Mouse (Mus musculus): Measurements from ENCODE around the gene Tchh.
"Not testable (repeated sequence)": the region's sequence is repeated elsewhere in the genome, so short reads cannot be mapped to it uniquely, and the experiment has no call there.

Tchh gene

DNA sequence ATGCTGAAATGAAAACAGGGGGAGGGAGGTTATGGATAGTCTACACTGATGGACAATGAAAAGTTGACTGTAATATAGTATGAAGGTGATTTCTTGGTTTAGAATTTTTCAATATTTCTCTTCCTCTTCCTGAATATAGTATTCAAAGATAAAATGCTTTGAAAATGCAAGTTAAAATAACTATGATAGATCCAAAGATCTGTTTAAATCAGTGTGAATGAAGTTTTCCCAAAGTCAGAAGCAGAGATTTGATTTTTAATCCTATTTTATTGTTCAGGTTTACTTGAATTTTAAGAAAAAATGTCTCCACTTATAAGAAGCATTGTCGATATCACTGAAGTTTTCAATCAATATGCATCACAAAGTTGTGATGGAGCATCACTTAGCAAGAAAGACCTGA lies at the start of gene Tchh:
Gene Tchh, plus strand, starts transcription at position 301 of the 400 bp plus-strand sequence.
- no peak for DNase-seq (ENCODE audit: low spot score)

- no peak for DNase-seq (ENCODE audit: low spot score)
Measured at GRCm38 (mm10) chr3:93393366-93393765, 48.8 kb upstream of the Tchh start, which contains the start of gene Rptn. Gene Rptn, plus strand, starts transcription at chr3:93393699.

- DNase-seq (ENCODE audit: low spot score) = no peak
Measured at GRCm38 (mm10) chr3:93403936-93404335, 38.2 kb upstream of the Tchh start.

GRCm38 (mm10) chr3:93406992-93407391 lies 35.1 kb upstream of the Tchh start:
- no peak for DNase-seq (ENCODE audit: low spot score)

GRCm38 (mm10) chr3:93411905-93412304 lies 30.2 kb upstream of the Tchh start:
- no peak for DNase-seq (ENCODE audit: low spot score)

DNA sequence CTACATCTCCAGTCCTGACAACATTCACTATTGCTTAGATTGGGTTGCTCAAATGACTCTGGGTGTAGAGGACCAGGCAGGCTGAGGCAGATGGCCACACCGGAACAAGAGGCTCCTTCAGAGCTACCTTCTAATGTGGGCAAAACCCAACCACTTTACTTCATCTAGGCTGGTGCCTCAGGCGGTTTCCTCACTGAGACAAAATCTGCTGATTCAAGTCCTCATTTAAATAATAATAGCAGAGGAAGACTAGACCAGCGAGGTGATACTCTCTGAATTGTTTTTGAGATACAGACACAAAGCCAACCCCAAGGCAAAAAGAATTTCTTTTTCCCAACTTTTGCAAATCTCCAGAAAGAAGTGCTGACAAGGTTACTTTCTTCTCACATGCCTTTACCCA lies 10.5 kb upstream of the Tchh start:
- no peak for DNase-seq (ENCODE audit: low spot score)

DNA sequence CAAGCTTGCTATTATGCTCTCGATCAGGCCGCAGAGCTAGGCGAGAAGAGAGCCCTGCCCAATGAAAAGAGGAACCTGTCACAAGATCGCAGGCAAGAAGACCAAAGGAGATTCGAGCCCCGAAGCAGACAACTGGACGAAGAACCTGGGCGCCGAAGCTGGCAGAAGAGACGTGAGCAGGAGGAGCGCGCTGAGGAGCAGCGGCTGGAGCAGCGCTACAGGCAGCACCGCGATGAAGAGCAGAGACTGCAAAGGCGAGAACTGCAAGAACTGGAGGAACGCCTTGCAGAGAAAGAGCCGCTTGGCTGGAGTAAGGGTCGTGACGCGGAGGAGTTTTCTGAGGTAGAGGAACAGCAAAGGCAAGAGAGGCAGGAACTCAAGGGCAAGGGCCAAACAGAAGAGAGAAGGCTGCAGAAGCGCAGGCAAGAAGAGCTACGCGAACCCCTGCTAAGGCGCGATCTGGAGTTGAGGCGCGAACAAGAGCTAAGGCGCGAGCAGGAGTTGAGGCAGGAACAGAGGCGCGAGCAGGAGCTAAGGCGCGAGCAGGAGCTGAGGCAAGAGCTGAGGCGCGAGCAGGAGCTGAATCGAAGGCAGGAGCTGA lies 1.5 kb downstream of the Tchh start:
- DNase-seq (ENCODE audit: low spot score) = no peak

DNA sequence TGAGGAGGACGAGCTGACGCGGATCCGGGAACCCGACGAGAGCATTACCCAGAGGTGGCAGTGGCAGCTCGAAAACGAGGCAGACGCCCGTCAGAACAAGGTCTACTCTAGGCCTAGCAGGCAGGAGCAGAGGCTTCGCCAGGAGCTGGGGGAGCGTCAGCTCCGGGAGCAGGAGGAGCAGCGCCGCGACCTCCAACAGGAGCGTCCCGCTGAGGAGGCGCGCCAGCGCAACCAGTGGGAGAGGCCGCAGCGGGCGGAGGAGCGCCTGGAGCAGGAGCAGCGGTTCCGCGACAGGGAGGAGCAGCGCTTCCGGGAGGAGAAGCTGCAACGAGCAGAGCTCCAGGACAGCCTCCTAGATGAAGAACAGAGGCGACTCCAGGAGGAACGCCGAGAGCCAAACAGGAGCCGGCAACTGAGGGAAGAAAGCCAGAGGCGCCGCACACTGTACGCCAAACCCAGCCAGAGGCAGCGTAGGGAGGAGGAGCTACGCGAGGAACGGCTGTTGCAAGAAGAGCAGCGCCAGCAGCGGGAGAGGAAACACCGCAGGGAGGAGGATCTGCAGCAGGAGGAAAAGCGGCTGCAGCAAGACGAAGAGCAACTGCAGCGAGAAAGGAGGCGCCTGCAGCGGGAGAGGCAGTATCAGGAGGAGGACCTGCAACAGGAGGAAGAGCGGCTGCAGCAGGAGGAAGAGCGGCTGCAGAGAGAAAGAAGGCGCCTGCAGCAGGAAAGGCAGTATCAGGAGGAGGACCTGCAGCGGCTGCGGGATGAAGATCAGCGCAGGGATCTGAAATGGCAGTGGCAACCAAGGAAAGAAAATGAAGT lies 2.4 kb downstream of the Tchh start:
- no peak for DNase-seq (ENCODE audit: low spot score)

DNA sequence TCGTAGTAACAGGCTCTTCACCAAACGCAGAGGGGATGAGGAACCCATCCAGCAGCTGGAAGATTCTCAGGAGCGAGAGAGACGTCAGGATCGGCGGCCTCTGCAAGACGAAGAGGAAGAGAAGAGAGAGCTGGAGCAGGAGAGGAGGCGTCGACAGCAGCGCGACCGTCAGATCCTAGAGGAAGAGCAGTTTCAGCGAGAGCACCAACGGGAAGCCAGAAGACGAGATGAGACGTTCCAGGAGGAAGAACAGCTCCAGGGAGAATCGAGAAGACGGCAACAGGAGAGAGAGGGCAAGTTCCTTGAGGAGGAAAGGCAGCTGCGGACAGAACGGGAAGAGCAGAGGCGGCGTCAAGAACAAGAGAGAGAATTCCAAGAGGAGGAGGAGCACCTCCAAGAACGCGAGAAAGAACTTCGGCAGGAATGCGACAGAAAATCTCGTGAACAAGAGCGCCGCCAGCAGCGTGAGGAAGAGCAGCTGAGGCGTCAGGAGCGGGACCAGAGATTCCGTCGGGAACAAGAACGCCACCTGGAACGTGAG lies 3.1 kb downstream of the Tchh start:
- DNase-seq (ENCODE audit: low spot score) = no peak

DNA sequence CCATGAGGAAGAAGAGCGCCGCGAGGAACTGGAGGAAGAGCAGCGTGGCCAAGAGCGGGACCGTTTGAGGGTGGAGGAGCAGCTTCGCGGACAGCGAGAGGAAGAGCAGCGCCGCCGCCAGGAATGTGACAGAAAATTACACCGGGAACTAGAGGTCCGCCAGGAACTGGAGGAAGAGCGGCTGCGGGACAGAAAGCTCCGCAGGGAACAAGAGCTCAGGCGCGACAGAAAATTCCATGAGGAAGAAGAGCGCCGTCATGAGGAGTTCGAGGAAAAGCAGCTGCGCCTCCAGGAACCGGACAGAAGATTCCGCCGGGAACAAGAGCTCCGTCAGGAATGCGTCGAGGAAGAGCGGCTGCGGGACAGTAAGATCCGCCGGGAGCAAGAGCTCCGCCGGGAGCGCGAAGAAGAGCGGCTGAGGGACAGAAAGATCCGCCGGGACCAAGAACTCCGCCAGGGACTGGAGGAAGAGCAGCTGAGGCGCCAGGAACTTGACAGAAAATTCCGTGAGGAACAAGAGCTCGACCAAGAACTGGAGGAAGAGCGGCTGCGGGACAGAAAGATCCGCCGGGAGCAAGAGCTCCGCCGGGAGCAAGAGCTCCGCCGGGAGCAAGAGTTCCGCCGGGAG lies 4.1 kb downstream of the Tchh start:
- no peak for DNase-seq (ENCODE audit: low spot score)

DNA sequence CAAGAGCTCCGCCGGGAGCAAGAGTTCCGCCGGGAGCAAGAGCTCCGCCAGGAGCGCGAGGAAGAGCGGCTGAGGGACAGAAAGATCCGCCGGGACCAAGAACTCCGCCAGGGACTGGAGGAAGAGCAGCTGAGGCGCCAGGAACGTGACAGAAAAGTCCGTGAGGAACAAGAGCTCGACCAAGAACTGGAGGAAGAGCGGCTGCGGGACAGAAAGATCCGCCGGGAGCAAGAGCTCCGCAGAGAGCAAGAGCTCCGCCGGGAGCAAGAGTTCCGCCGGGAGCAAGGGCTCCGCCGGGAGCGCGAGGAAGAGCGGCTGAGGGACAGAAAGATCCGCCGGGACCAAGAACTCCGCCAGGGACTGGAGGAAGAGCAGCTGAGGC lies 4.6 kb downstream of the Tchh start:
- not testable (repeated sequence) for DNase-seq (ENCODE audit: low spot score)

DNA sequence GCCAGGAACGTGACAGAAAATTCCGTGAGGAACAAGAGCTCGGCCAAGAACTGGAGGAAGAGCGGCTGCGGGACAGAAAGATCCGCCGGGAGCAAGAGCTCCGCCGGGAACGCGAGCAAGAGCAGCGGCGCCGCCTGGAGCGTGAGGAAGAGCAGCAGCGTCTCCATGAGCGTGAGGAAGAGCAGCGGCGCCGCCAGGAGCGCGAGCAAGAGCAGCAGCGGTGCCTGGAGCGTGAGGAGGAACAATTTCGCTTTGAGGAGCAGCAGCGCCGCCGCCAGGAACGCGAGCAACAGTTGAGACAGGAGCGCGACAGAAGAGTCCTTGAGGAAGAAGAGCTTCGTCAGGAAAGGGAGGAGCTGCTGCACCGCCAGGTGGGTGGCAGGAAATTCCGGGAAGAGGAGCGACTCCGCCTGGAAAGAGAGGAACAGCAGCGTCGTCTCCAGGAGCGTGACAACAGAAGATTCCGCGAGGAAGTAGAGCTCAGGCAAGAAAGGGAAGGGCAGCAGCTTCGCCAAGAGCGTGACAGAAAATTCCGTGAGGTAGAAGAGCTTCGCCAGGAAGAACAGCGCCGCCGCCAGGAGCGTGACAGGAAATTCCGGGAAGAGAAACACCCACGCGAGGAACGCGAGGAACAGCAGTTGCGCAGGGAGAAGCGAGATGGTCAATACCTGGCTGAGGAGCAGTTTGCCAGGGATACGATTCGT lies 5.2 kb downstream of the Tchh start:
- DNase-seq (ENCODE audit: low spot score) = no peak

DNA sequence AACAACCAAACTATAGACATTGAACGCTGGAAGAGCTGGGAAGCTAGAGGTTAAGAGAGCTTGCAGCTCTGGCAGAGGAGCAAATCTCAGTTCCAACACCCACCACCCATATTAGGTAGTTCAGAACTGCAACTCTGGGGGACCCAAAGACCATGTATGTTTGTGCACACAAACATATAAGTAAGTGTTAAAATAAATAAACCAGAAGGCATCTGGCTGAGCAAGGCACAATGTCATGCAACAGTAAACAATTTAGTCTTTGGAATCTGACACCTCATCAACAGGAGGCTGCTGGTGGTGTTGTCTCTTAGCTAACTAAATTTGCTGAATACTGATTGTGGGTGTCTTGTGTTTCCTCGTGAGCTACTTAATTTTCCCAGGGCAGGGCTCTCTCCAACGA lies 24.4 kb downstream of the Tchh start:
- no peak for DNase-seq (ENCODE audit: low spot score)

DNA sequence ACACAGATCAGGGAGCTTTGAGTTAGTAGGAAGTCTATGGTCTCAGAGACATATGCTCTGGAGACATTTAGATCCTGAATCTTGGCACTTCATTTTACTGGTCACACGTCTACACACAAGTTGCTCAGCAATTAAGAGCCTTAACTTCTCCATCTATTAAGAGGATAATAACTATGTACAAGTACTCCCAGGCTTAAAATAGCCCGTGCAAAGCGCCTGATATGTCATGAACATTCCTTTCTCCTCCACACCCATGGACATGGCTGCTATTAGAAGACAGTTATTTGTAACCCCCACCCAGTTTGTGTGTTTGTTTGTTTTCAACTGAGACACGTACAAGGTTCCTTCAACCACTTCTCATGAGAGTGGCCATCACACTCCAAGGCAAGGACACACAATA lies 25.0 kb downstream of the Tchh start:
- no peak for DNase-seq (ENCODE audit: low spot score)

DNA sequence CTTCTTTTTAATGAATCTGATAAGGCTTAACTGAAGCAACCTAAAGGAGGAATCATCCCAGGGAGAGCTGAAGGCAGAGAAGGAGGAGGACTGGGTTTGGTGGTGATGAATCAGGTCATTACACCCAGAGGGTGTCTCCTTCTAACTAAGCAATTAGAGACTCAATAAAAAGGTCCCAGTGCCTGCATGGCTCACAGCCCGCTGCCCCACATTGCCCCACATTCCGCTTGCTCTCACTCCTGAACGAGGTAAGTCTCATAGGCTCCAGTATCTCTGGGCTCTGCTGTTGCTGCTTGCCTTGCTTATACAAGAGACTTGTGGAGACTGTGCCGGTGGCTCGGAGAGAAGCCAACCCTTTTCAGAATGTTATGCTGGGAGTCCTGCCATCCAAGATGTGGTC lies 26.4 kb downstream of the Tchh start, which contains the start of gene Tchhl1:
Gene Tchhl1, plus strand, starts transcription at position 194 of the 400 bp plus-strand sequence.
- DNase-seq (ENCODE audit: low spot score) = no peak

DNA sequence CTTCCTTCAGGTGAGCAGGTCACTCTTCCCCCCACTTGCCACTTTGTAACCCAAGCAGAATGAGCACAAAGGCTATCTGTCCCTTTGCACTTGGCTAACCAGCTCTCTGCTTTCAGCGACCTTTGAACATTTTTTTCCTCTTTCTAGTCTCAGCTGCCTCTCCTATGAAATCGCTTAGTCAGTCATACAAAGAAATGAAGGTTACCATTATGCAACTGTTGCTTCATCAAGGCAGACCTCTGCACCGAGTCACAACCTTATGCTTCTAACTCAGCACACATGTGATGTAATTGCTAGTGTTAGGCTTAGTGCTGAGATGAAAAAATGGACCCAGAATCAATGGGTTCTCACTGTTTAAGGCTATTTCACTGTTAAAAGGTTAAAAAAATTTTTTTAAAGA lies 27.5 kb downstream of the Tchh start:
- DNase-seq (ENCODE audit: low spot score) = no peak

DNA sequence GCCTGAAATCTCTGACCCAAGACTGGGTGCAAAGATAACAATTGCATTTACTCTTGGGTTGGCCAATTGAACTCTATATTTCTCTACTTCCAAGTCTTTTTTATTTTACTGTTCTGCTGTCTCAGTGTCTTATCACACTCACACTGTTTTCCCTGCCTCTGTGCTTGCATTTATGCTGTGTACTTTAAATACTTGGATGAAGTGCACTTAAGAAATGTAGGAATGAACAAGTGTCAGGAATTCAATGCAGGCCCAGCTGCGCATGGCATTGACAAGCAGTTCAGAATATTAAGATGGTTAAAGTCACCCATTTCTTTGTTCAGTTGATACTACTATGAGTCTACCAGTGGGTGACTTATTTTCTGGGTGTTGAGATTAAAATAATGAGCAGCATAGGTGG lies 37.9 kb downstream of the Tchh start:
- DNase-seq (ENCODE audit: low spot score) = no peak

DNA sequence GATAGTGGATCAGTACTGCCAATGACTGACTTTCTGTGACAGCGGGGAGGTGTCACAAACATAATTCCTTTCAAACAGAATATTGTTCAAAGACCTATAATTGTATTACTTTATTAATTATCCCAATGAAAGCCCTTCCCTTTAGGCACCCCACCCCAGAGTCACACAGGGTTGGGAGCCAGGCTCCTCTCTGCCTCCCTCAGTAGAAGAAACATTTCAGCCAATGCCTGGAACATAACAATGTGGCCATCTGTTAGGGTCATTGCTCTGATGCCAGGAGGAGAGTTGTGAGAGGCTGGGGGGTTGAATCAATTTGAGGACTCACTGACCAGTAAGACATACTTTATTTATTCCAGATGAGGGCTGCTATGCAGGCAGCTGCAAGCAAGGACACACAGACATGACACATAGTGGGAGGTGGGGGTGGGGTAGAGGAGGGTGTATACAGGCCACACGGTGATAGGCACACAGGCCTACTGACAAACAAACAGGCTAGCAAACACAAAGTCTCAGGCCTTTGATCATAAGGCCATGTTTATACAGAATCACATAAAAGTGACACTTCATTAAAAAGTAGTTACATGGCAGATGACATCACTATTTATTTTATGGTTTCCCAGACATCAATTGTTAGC lies 40.0 kb downstream of the Tchh start:
- no peak for DNase-seq (ENCODE audit: low spot score)

GRCm38 (mm10) chr3:93485611-93486010 lies 43.5 kb downstream of the Tchh start:
- DNase-seq (ENCODE audit: low spot score) = no peak

- no peak for DNase-seq (ENCODE audit: low spot score)
Measured at GRCm38 (mm10) chr3:93488541-93488940, 46.4 kb downstream of the Tchh start.

GRCm38 (mm10) chr3:93492176-93492575 lies 50.0 kb downstream of the Tchh start:
- no peak for DNase-seq (ENCODE audit: low spot score)

DNA sequence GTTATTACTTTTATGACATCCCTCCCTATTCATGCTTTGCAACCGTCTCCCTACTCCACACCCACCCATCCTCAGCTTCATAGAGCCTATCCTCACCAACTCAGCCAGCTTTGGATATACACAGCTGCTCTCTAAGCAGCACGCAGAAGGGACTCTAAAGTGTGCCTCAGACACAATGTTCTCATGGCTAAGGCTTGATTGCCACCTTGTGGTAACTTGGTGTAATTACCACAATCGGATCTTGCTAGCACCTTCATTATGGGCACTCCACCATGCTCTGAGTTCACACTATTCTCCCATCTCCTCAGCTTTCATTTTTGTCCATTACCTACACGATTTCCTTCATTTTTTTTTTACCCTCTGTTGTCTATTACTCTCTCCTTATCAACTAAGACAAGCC lies 51.9 kb downstream of the Tchh start:
- peak; percentile 36 for DNase-seq (ENCODE audit: low spot score)
